Mouse (Mus musculus) neural tube, embryonic 13.5 days (tissue): ENCODE results near the gene Gm10139. TPM values are rescaled to one million over a fixed set of nuclear protein-coding genes. Genes with fewer than 3 reads are reported as not detected.
"Not testable (repeated sequence)": the region's sequence is repeated elsewhere in the genome, so short reads cannot be mapped to it uniquely, and the experiment has no call there.

Source experiments
- ATAC-seq: fragments of 200-750 bp; cut with Nextera tagmentation; 2 replicates; pipeline ENCODE4 v1.8.0; 2017; ENCODE audit warnings: low read depth, mild to moderate bottlenecking, moderate TSS enrichment, moderate library complexity
- H3K27ac ChIP-seq: fragments of 300-500 bp; sonication (generic); replicated peaks from 2 replicates; pipeline ENCODE4 v1.5.1; 2015; ENCODE audit warnings: moderate library complexity, mild to moderate bottlenecking, inconsistent platforms
- H3K27me3 ChIP-seq: fragments of 300-500 bp; sonication (generic); 2 replicates; pipeline ENCODE4 v1.6.1; 2015; ENCODE audit warnings: mild to moderate bottlenecking, inconsistent platforms
- H3K36me3 ChIP-seq: fragments of 300-500 bp; sonication (generic); 2 replicates; pipeline ENCODE4 v1.6.1; 2015; ENCODE audit warnings: mild to moderate bottlenecking, inconsistent platforms
- H3K4me1 ChIP-seq: fragments of 300-500 bp; sonication (generic); replicated peaks from 2 replicates; pipeline ENCODE4 v1.6.1; 2015; ENCODE audit warnings: inconsistent platforms
- H3K4me2 ChIP-seq: fragments of 300-500 bp; sonication (generic); 2 replicates; pipeline ENCODE4 v1.6.1; 2015; ENCODE audit warnings: inconsistent platforms, mild to moderate bottlenecking, moderate library complexity
- H3K4me3 ChIP-seq: fragments of 300-500 bp; sonication (generic); 2 replicates; pipeline ENCODE4 v1.5.1; 2015; ENCODE audit warnings: mild to moderate bottlenecking, inconsistent platforms
- H3K9ac ChIP-seq: fragments of 300-500 bp; sonication (generic); 2 replicates; pipeline ENCODE4 v1.6.1; 2015; ENCODE audit warnings: moderate library complexity, mild to moderate bottlenecking, inconsistent platforms
- H3K9me3 ChIP-seq: fragments of 300-500 bp; sonication (generic); 2 replicates; pipeline ENCODE4 v1.6.1; 2016; ENCODE audit warnings: inconsistent platforms
- WGBS: fragments of 180-500 bp; shearing (Covaris S2); methylation state at CpG from one replicate; pipeline ENCODE4 v1.1.7; 2015; 5-methylcytosine and 5-hydroxymethylcytosine counted together
- polyA plus RNA-seq: library from polyadenylated mRNA; unstranded; fragments of >200 nt; fragmentation: Nextera tagmentation; extraction: Ambion mirVana; gene quantifications from 2 replicates; pipeline ENCODE4 v1.2.1, GENCODE M21; 2015

The Gm10139 gene
- polyA plus RNA-seq = not detected in 2 replicates

- 72% methylated on average over 1 of the region's 3 CpGs for WGBS
- H3K4me2 ChIP-seq, H3K9ac ChIP-seq, H3K27me3 ChIP-seq, H3K4me3 ChIP-seq, H3K36me3 ChIP-seq, ATAC-seq, H3K9me3 ChIP-seq, H3K4me1 ChIP-seq, H3K27ac ChIP-seq: not testable (repeated sequence)
Observed at GRCm38 (mm10) chr13:65512378-65512777, at the start of gene Gm10139. Gene Gm10139, plus strand, starts transcription at chr13:65512678.

GRCm38 (mm10) chr13:65557636-65558035 lies 45.2 kb downstream of the Gm10139 start:
- 79% methylated on average over 4 of the region's 4 CpGs for WGBS
- H3K4me2 ChIP-seq, H3K27me3 ChIP-seq, ATAC-seq, H3K9ac ChIP-seq, H3K36me3 ChIP-seq, H3K4me1 ChIP-seq, H3K27ac ChIP-seq, H3K9me3 ChIP-seq, H3K4me3 ChIP-seq: not testable (repeated sequence)

Other genes starting within 250 kb of the Gm10139 start
- 14.6 and 15.9 TPM in 2 replicates for gene Zfp369, start 233.9 kb upstream of the Gm10139 start, polyA plus RNA-seq